12 mouse cellular contexts compared by ENCODE assay signal in genomic region chr14:54996793-54997192, GRCm38 (mm10). TPM values are rescaled to one million over a fixed set of nuclear protein-coding genes. Genes with fewer than 3 reads are reported as not detected.
DNase-seq lines count a peak whose midpoint lies in the region; ATAC-seq and TF ChIP-seq lines count a peak whose summit lies in the region.
"Had no signal": no experiment of that assay in that cellular context is flagged by ENCODE, and none has a peak within 500 bp of the region (broad histone marks: within the 10 kb centered on the region; RNA-seq: fewer than 3 reads in every experiment).

No protein-coding gene starts in this region.

- H3K36me3 ChIP-seq in lung, embryonic 14.5 days (ENCODE audit: insufficient read depth) = no peaks in the 10 kb centered on the region
- H3K36me3 ChIP-seq in limb, embryonic 13.5 days = no peaks in the 10 kb centered on the region
- H3K36me3 ChIP-seq: liver, embryonic 15.5 days had no signal

- no peak overlapping the region for H3K4me2 ChIP-seq in lung, embryonic 14.5 days
- no peak overlapping the region for H3K4me2 ChIP-seq in limb, embryonic 13.5 days (replicated peaks)
- H3K4me2 ChIP-seq: liver, embryonic 15.5 days had no signal

- 64% methylated on average over 9 of the region's 9 CpGs for WGBS in lung, embryonic 14.5 days
- 60% methylated on average over 9 of the region's 9 CpGs for WGBS in limb, embryonic 13.5 days

- H3K4me1 ChIP-seq in lung, embryonic 14.5 days (ENCODE audit: insufficient read depth) = peaks cover 10% of the 10 kb centered on the region; the same call in 1 of the 2 replicates
- H3K4me1 ChIP-seq in limb, embryonic 13.5 days = peaks cover 6% of the 10 kb centered on the region; the same call in 1 of the 2 replicates
- H3K4me1 ChIP-seq: liver, embryonic 15.5 days had no signal

- H3K27ac ChIP-seq in gastrocnemius, adult 2 months = peak overlapping the region; percentile 48; the same call in 1 of the 2 replicates
- peak overlapping the region; percentile 75; the same call in 1 of the 2 replicates for H3K27ac ChIP-seq in lung, embryonic 14.5 days (ENCODE audit: low read depth)
- peak overlapping the region; percentile 18 for H3K27ac ChIP-seq in limb, embryonic 13.5 days
- H3K27ac ChIP-seq: liver, embryonic 15.5 days had no signal

- no peaks in the 10 kb centered on the region for H3K27me3 ChIP-seq in lung, embryonic 14.5 days (ENCODE audit: insufficient read depth, low read length)
- no peaks in the 10 kb centered on the region for H3K27me3 ChIP-seq in limb, embryonic 13.5 days
- H3K27me3 ChIP-seq: liver, embryonic 15.5 days had no signal

- no peaks in the 10 kb centered on the region for H3K9me3 ChIP-seq in lung, embryonic 14.5 days (ENCODE audit: low read depth, low read length)
- H3K9me3 ChIP-seq in limb, embryonic 13.5 days = peaks cover 3% of the 10 kb centered on the region; the same call in 1 of the 2 replicates
- H3K9me3 ChIP-seq: liver, embryonic 15.5 days had no signal

- no peak overlapping the region for H3K4me3 ChIP-seq in gastrocnemius, adult 2 months
- H3K4me3 ChIP-seq in lung, embryonic 14.5 days (ENCODE audit: low read depth, low read length) = no peak overlapping the region
- no peak overlapping the region for H3K4me3 ChIP-seq in limb, embryonic 13.5 days
- H3K4me3 ChIP-seq: liver, embryonic 15.5 days had no signal

- ATAC-seq in lung, embryonic 14.5 days (ENCODE audit: insufficient read depth) = no peak
- ATAC-seq in limb, embryonic 13.5 days (ENCODE audit: low FRiP score, low read depth) = peak; percentile 74

- H3K9ac ChIP-seq in lung, embryonic 14.5 days = no peak overlapping the region; the same call in 1 of the 2 replicates
- H3K9ac ChIP-seq in limb, embryonic 13.5 days = no peak overlapping the region
- H3K9ac ChIP-seq: liver, embryonic 15.5 days had no signal

- DNase-seq in gastrocnemius, adult 2 months = no peak
- DNase-seq in gastrocnemius, postnatal 10 days = no peak
- no peak for DNase-seq in lung, embryonic 14.5 days
- DNase-seq in lung, postnatal 10 days = no peak
- no peak for DNase-seq in left cerebral cortex, postnatal 36 days (ENCODE audit: low spot score in 2 of 2)
- no peak for DNase-seq in thymus, postnatal 10 days (ENCODE audit: low spot score in 2 of 2)
- no peak for DNase-seq in urinary bladder, postnatal 14 days (ENCODE audit: low spot score)
- DNase-seq: adrenal gland, adult 2 months; cerebellum, adult 11 months had no signal

- intact Hi-C loops in gastrocnemius, adult 2 months (cut with DNase I) = no loop called here
- intact Hi-C loops in left cerebral cortex, postnatal 36 days (cut with DNase I) = no loop called here

- no peak for TF ChIP-seq CTCF in gastrocnemius, adult 2 months (IDR thresholded peaks at IDR 0.05)
- no peak for TF ChIP-seq CTCF in lung, embryonic 14.5 days (IDR thresholded peaks at IDR 0.05; ENCODE audit: low read depth)

RNA-seq across cellular contexts. Expression of gene Myh7, which starts 2.4 kb away (rescaled TPM):
- total RNA-seq in gastrocnemius, adult 2 months (2021) = 1,000 to 10,000 TPM in 1 of 2 experiments, 100 to 1,000 TPM in 1; 520 to 1,662 TPM
- 100 to 1,000 TPM; 393 to 495 TPM for total RNA-seq in gastrocnemius, postnatal 10 days (2021)
- 1.8 and 3.6 TPM in 2 replicates for polyA plus RNA-seq in lung, embryonic 14.5 days (2014; fragmentation: Nextera tagmentation; extraction: Ambion mirVana)
- 23.8 and 24.9 TPM in 2 replicates for polyA plus RNA-seq in limb, embryonic 13.5 days (2015; fragmentation: Nextera tagmentation; extraction: Ambion mirVana)
- 10 to 100 TPM; 20.1 to 22.2 TPM for total RNA-seq in left cerebral cortex, postnatal 36 days (2021)
- total RNA-seq: adrenal gland, adult 2 months had no signal
- polyA plus RNA-seq: adrenal gland, adult 2 months had no signal

RNA-seq across cellular contexts. Expression of gene Ngdn, which starts 18.5 kb away (rescaled TPM):
- total RNA-seq in gastrocnemius, adult 2 months (2021) = 10 to 100 TPM; 18.1 to 19.9 TPM
- 10 to 100 TPM; 22.4 to 24.1 TPM for total RNA-seq in gastrocnemius, postnatal 10 days (2021)
- 75.0 and 81.6 TPM in 2 replicates for polyA plus RNA-seq in lung, embryonic 14.5 days (2014; fragmentation: Nextera tagmentation; extraction: Ambion mirVana)
- polyA plus RNA-seq in limb, embryonic 13.5 days (2015; fragmentation: Nextera tagmentation; extraction: Ambion mirVana) = 86.3 and 88.1 TPM in 2 replicates
- 10 to 100 TPM; 23.5 to 30.8 TPM for total RNA-seq in left cerebral cortex, postnatal 36 days (2021)

RNA-seq across cellular contexts. Expression of gene Gm17428, which starts 20.1 kb away (rescaled TPM):
- total RNA-seq in gastrocnemius, adult 2 months (2021) = not detected
- not detected for total RNA-seq in gastrocnemius, postnatal 10 days (2021)
- polyA plus RNA-seq in lung, embryonic 14.5 days (2014; fragmentation: Nextera tagmentation; extraction: Ambion mirVana) = not detected in 2 replicates
- not detected in 2 replicates for polyA plus RNA-seq in limb, embryonic 13.5 days (2015; fragmentation: Nextera tagmentation; extraction: Ambion mirVana)
- total RNA-seq in left cerebral cortex, postnatal 36 days (2021) = not detected
- total RNA-seq: adrenal gland, adult 2 months had no signal
- polyA plus RNA-seq: adrenal gland, adult 2 months; gonadal fat pad, adult 2 months; liver, embryonic 15.5 days had no signal

RNA-seq across cellular contexts. Expression of gene Myh6, which starts 30.1 kb away (rescaled TPM):
- 100 to 1,000 TPM; 109 to 348 TPM for total RNA-seq in gastrocnemius, adult 2 months (2021)
- 100 to 1,000 TPM in 1 of 2 experiments, 10 to 100 TPM in 1; 90.4 to 107 TPM for total RNA-seq in gastrocnemius, postnatal 10 days (2021)
- polyA plus RNA-seq in lung, embryonic 14.5 days (2014; fragmentation: Nextera tagmentation; extraction: Ambion mirVana) = 4.6 and 87.1 TPM in 2 replicates
- 1.9 and 2.2 TPM in 2 replicates for polyA plus RNA-seq in limb, embryonic 13.5 days (2015; fragmentation: Nextera tagmentation; extraction: Ambion mirVana)
- total RNA-seq in left cerebral cortex, postnatal 36 days (2021) = 1 to 10 TPM; 4.2 to 5.2 TPM
- total RNA-seq: adrenal gland, adult 2 months had no signal
- polyA plus RNA-seq: adrenal gland, adult 2 months; gonadal fat pad, adult 2 months had no signal

Comparison
In these comparisons a context has a peak if more than half of its experiments do, and no peak if none do; other contexts are left out.
1. H3K27ac ChIP-seq: peak in every context shown above with its lines; median percentile 75 in lung, embryonic 14.5 days; 48 in gastrocnemius, adult 2 months; 18 in limb, embryonic 13.5 days.
2. RNA of gene Myh7, which starts 2.4 kb away (total RNA-seq): 520 to 1,662 TPM in gastrocnemius, adult 2 months and 393 to 495 TPM in gastrocnemius, postnatal 10 days; 20.1 to 22.2 TPM in left cerebral cortex, postnatal 36 days; every median in the first group is over 10 times any median in the second.